Mouse (Mus musculus): ENCODE measurements around the gene Fam76b. TPM values are rescaled to one million over a fixed set of nuclear protein-coding genes. Genes with fewer than 3 reads are reported as not detected.

Fam76b gene
- total RNA-seq, 2 experiments from 2014 or later = 37.3 to 50.6 TPM

Other genes with a start within 250 kb of the Fam76b start
- gene Mtmr2, start 79.3 kb upstream of the Fam76b start, total RNA-seq (2015; ENCODE audit: low replicate concordance) = 6.9 and 8.2 TPM in 2 replicates
- 5.0 and 6.6 TPM in 2 replicates for gene Mtmr2, start 79.3 kb upstream of the Fam76b start, total RNA-seq (2017; ENCODE audit: low replicate concordance)
- 22.7 and 26.3 TPM in 2 replicates for gene Cep57, start 609 bp upstream of the Fam76b start, total RNA-seq (2015; ENCODE audit: low replicate concordance)
- gene Cep57, start 609 bp upstream of the Fam76b start, total RNA-seq (2017; ENCODE audit: low replicate concordance) = 29.8 and 34.2 TPM in 2 replicates